Mouse (Mus musculus) myocyte (in vitro differentiated cells): ENCODE data around the gene Cox11.

Experiments used
- MYOG ChIP-seq, 3 experiments: IDR thresholded peaks; one replicate each; pipeline ENCODE4 v1.6.1; 2011; ENCODE audit warnings: control low read depth in 2 of 3, low read depth in 2 of 3, mild to moderate bottlenecking in 2 of 3; ENCODE audit not compliant: insufficient read length in 2 of 3, control insufficient read depth in 1 of 3, insufficient read depth in 1 of 3
- POLR2A ChIP-seq: IDR thresholded peaks from one replicate; pipeline ENCODE4 v1.6.1; 2011; ENCODE audit warnings: low read depth, mild to moderate bottlenecking, control low read depth, moderate library complexity; ENCODE audit not compliant: insufficient read length
- POLR2AphosphoS2 ChIP-seq: IDR thresholded peaks from one replicate; pipeline ENCODE4 v1.6.1; 2011; ENCODE audit warnings: low read depth, control low read depth; ENCODE audit not compliant: insufficient read length
- USF1 ChIP-seq: IDR thresholded peaks from one replicate; pipeline ENCODE4 v1.6.1; 2011; ENCODE audit warnings: low read depth, mild to moderate bottlenecking, control low read depth, moderate library complexity

DNA sequence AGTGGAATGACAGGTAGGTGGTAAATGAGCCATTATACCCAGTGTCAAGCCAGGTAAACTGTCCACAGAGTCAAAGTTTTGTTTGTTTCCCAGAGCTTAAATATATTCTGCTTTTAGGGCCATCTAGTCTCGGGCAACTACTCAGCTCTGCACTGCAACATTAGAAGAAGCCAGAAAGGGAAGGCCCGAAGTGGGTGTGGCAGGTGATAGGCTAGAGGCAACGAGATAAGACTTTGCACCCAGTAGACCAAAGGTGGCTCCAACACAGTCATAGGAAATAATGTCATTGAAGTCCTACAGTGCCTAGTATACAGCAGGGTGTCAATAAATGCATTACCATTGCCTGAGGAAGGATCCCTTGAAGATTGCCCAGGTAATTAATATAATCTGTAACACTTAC is 25.1 kb downstream of the Cox11 start:
- TF ChIP-seq MYOG (IDR thresholded peaks at IDR 0.05; ENCODE audit: control insufficient read depth in 1 of 3, insufficient read depth in 1 of 3, insufficient read length in 2 of 3, low read depth in 2 of 3) (no peak), USF1 (no peak), POLR2A (no peak), POLR2AphosphoS2 (no peak)
